Mouse (Mus musculus) bone marrow, adult 2 months (tissue): Measurements from ENCODE around the gene Myo1h.

Experiments used
- CTCF ChIP-seq: fragments of 200-500 bp; IDR thresholded peaks from 2 replicates; pipeline ENCODE4 v1.5.1; 2011; ENCODE audit warnings: low read length, control low read depth; ENCODE audit not compliant: control insufficient read depth, insufficient read depth
- POLR2A ChIP-seq: fragments of 200-500 bp; IDR thresholded peaks from 2 replicates; pipeline ENCODE4 v1.6.1; 2011; ENCODE audit warnings: low read depth, mild to moderate bottlenecking, control low read depth, low read length, borderline replicate concordance; ENCODE audit not compliant: control insufficient read depth

GRCm38 (mm10) chr5:114309680-114310036, 20.7 kb downstream of the Myo1h start:
- TF ChIP-seq POLR2A: no peak
- TF ChIP-seq CTCF: no peak
